Mouse (Mus musculus) cerebellum, adult 11 months (tissue): ENCODE data around the gene Olfr810.

ENCODE experiments used
- DNase-seq: peaks from one replicate; pipeline ENCODE4 v3.0.0; 2022

The Olfr810 gene

DNA sequence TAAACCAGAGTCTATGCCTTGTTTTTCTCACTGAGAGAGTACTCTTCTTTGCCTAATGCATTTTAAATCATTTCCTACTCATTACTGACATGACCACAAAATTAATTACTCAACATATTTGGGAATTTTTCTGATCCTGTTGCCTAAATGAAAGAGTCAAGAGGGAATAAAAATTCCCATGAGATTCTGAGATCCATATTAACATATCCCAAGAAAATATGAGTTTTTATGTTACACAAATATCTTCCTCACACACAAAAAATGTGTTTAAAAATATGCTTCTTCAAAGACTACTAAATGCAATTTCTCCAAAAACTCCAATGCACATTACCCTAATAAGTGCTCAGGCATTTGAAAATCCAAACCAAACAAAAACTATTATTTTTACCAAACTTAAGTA, at the start of gene Olfr810:
Gene Olfr810 (minus strand): TSS at position 101 of the 400 bp plus-strand sequence.
- DNase-seq, result no peak

GRCm38 (mm10) chr10:129804296-129804695, 9.6 kb upstream of the Olfr810 start, which contains the start of gene Olfr811:
Gene Olfr811, minus strand, starts transcription at chr10:129804396.
- no peak for DNase-seq

DNA sequence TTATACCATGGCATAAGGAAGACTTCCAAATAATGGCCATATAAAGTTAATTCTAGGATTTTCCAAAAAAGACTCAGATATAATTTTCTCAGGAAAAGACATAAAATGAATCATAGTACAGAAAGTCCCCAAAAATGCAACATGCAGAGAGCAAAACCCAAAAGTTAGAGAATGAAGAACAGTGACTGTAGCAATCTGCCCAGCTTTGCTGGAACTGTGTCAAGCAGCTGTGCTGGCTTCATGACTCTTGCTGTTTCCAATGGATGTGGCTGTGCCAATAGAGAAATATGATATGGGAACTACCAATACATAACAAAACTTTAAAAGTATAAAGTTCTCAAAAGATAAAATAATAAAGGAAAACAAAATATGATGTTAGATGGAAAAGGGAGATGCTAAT, 16.6 kb downstream of the Olfr810 start:
- no peak for DNase-seq

DNA sequence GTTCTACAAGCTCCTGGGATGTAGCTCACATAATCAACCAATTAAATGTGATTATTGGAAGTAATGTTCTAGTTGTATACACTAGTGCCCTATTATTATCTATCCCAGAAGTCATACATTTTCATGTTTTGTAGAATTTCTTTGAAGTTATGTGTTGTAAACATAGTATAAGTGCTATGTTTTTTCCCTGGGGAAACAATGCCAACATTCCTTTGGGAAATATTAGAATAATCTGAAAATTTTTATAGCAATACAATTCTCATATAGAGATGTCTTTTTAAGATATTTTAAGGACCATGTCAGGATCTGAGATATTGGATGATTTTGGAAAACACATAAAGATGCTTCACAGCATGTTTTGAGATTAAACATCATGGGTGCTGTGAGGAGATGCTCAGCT, 20.4 kb downstream of the Olfr810 start, which contains the start of gene Olfr809:
Gene Olfr809 (plus strand): TSS at position 301 of the 400 bp plus-strand sequence.
- DNase-seq, result no peak

DNA sequence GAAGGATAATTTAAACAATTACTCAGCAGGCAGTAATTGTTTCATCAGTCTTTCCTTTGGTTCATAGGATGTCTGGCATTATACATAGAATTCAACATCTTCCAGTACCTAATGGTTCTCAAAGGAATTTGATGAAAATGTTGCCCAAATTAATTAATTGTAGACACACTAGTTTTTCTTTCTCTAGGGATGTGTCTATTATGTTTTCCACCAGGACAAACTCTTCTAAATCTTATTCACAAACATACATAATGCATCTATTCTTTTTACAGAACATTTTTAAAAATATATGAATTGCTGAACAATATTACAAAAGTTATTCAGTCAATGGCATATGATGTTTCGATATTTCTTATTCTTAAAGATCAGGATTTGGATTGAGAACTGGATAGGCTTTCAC, 29.5 kb downstream of the Olfr810 start, which contains the start of gene Olfr808:
Gene Olfr808 (plus strand): TSS at position 301 of the 400 bp plus-strand sequence.
- no peak for DNase-seq

- no peak for DNase-seq
Observed at GRCm38 (mm10) chr10:129757693-129758092, 37.0 kb downstream of the Olfr810 start, which contains the start of gene Olfr807. Gene Olfr807, minus strand, starts transcription at chr10:129757793.

- no peak for DNase-seq
Observed at GRCm38 (mm10) chr10:129741821-129742220, 52.9 kb downstream of the Olfr810 start, which contains the start of gene Olfr806. Gene Olfr806, minus strand, starts transcription at chr10:129741921.
